Mouse (Mus musculus): ENCODE results near the gene Fam57a.

Gene Fam57a

GRCm38 (mm10) chr11:76243811-76244546 is 64.5 kb downstream of the Fam57a start:
- DNase-seq (ENCODE audit: low spot score in 2 of 2): no peak

- DNase-seq (ENCODE audit: low spot score in 2 of 2): no peak
Measured at GRCm38 (mm10) chr11:76246439-76246838, 67.0 kb downstream of the Fam57a start.

GRCm38 (mm10) chr11:76247239-76247638 is 67.8 kb downstream of the Fam57a start:
- DNase-seq (ENCODE audit: low spot score in 2 of 2): no peak

GRCm38 (mm10) chr11:76252036-76252435 is 72.6 kb downstream of the Fam57a start:
- DNase-seq (ENCODE audit: low spot score in 2 of 2): no peak

GRCm38 (mm10) chr11:76253145-76253917 is 73.9 kb downstream of the Fam57a start:
- peak; percentile 54 to 80 for DNase-seq (ENCODE audit: low spot score in 2 of 2)

- DNase-seq (ENCODE audit: low spot score in 2 of 2): no peak
Measured at GRCm38 (mm10) chr11:76253918-76254264, 74.4 kb downstream of the Fam57a start.

- DNase-seq (ENCODE audit: low spot score in 2 of 2): peak in 1 of 2 experiments; percentile 45
Measured at GRCm38 (mm10) chr11:76255431-76256001, 76.0 kb downstream of the Fam57a start.

- DNase-seq (ENCODE audit: low spot score in 2 of 2): no peak
Measured at GRCm38 (mm10) chr11:76256129-76256528, 76.7 kb downstream of the Fam57a start.

GRCm38 (mm10) chr11:76257386-76257785 is 77.9 kb downstream of the Fam57a start:
- DNase-seq (ENCODE audit: low spot score in 2 of 2): no peak

GRCm38 (mm10) chr11:76258511-76258910 is 79.0 kb downstream of the Fam57a start:
- no peak for DNase-seq (ENCODE audit: low spot score in 2 of 2)

- no peak for DNase-seq (ENCODE audit: low spot score in 2 of 2)
Measured at GRCm38 (mm10) chr11:76260208-76261050, 81.0 kb downstream of the Fam57a start.

GRCm38 (mm10) chr11:76261224-76261623 is 81.8 kb downstream of the Fam57a start:
- no peak for DNase-seq (ENCODE audit: low spot score in 2 of 2)

GRCm38 (mm10) chr11:76262611-76263351 is 83.3 kb downstream of the Fam57a start:
- no peak for DNase-seq (ENCODE audit: low spot score in 2 of 2)
